Mouse (Mus musculus) forebrain, embryonic 14.5 days (tissue): Measurements from ENCODE around the gene Sh3glb1. TPM values are rescaled to one million over a fixed set of nuclear protein-coding genes. Genes with fewer than 3 reads are reported as not detected.

Experiments
- ATAC-seq: fragments of 200-750 bp; cut with Nextera tagmentation; 2 replicates; pipeline ENCODE4 v1.8.0; 2017; ENCODE audit warnings: mild to moderate bottlenecking, moderate library complexity
- DNase-seq: peaks from one replicate; pipeline ENCODE4 v3.0.0-alpha.2; 2015; ENCODE audit warnings: low spot score
- H3K27ac ChIP-seq: fragments of 300-500 bp; sonication (generic); 2 replicates; pipeline ENCODE4 v1.5.1; 2014; ENCODE audit warnings: low read depth, mild to moderate bottlenecking, control low read depth, low read length, moderate library complexity
- H3K27me3 ChIP-seq: fragments of 300-500 bp; sonication (generic); replicated peaks from 2 replicates; pipeline ENCODE4 v1.6.1; 2014; ENCODE audit warnings: low read length, control low read depth, mixed read lengths; ENCODE audit not compliant: control insufficient read depth, insufficient read depth
- H3K36me3 ChIP-seq: fragments of 300-500 bp; sonication (generic); 2 replicates; pipeline ENCODE4 v1.6.1; 2014; ENCODE audit warnings: low read length, control low read depth; ENCODE audit not compliant: control insufficient read depth, insufficient read depth
- H3K4me1 ChIP-seq: fragments of 300-500 bp; sonication (generic); 2 replicates; pipeline ENCODE4 v1.6.1; 2014; ENCODE audit warnings: antibody characterized with exemption, low read length, control low read depth; ENCODE audit not compliant: control insufficient read depth, insufficient read depth
- H3K4me2 ChIP-seq: fragments of 300-500 bp; sonication (generic); 2 replicates; pipeline ENCODE4 v1.6.1; 2014; ENCODE audit warnings: mild to moderate bottlenecking, control low read depth, low read length
- H3K4me3 ChIP-seq: fragments of 300-500 bp; sonication (generic); 2 replicates; pipeline ENCODE4 v1.5.1; 2014; ENCODE audit warnings: low read depth, low read length, control low read depth
- H3K9ac ChIP-seq: fragments of 300-500 bp; sonication (generic); 2 replicates; pipeline ENCODE4 v1.6.1; 2014; ENCODE audit warnings: mild to moderate bottlenecking, low read length, control low read depth, moderate library complexity
- H3K9me3 ChIP-seq: fragments of 300-500 bp; sonication (generic); replicated peaks from 2 replicates; pipeline ENCODE4 v1.6.1; 2016; ENCODE audit warnings: low read length, control low read depth, mixed read lengths; ENCODE audit not compliant: control insufficient read depth
- WGBS: fragments of 180-500 bp; shearing (Covaris S2); extraction: QIAGEN DNeasy Blood & Tissue Kit; methylation state at CpG from one replicate; pipeline ENCODE4 v1.1.7; 2014; 5-methylcytosine and 5-hydroxymethylcytosine counted together
- polyA plus RNA-seq: library from polyadenylated mRNA; unstranded; fragments of >200 nt; fragmentation: Nextera tagmentation; extraction: Ambion mirVana; gene quantifications from 2 replicates; pipeline ENCODE4 v1.2.1, GENCODE M21; 2014

Gene Sh3glb1
- polyA plus RNA-seq, 1 experiment from 2014 or later: 84.7 TPM

GRCm38 (mm10) chr3:144686146-144686545 lies 34.0 kb downstream of the Sh3glb1 start:
- H3K4me1 ChIP-seq: no peaks in the 10 kb centered on the region
- no peak overlapping the region for H3K4me2 ChIP-seq
- no peaks in the 10 kb centered on the region for H3K27me3 ChIP-seq
- ATAC-seq (no peak), DNase-seq (no peak)
- H3K9ac ChIP-seq: no peak overlapping the region
- no peak overlapping the region for H3K4me3 ChIP-seq
- no peak overlapping the region for H3K27ac ChIP-seq
- peaks cover 11% of the 10 kb centered on the region; the same call in 1 of the 2 replicates for H3K36me3 ChIP-seq
- 79% methylated on average over 5 of the region's 5 CpGs for WGBS
- no peaks in the 10 kb centered on the region for H3K9me3 ChIP-seq

GRCm38 (mm10) chr3:144683136-144683814 lies 36.9 kb downstream of the Sh3glb1 start:
- Histone ChIP-seq H3K4me2 (no peak overlapping the region), H3K9me3 (no peaks in the 10 kb centered on the region), H3K27ac (no peak overlapping the region), H3K36me3 (0 out of 2 replicates have a peak, but pooled peaks cover 3% of the 10 kb centered on the region), H3K4me3 (no peak overlapping the region), H3K27me3 (no peaks in the 10 kb centered on the region), H3K4me1 (no peaks in the 10 kb centered on the region), H3K9ac (no peak overlapping the region)
- DNase-seq: no peak
- no peak for ATAC-seq
- 94% methylated on average over 12 of the region's 12 CpGs for WGBS

DNA sequence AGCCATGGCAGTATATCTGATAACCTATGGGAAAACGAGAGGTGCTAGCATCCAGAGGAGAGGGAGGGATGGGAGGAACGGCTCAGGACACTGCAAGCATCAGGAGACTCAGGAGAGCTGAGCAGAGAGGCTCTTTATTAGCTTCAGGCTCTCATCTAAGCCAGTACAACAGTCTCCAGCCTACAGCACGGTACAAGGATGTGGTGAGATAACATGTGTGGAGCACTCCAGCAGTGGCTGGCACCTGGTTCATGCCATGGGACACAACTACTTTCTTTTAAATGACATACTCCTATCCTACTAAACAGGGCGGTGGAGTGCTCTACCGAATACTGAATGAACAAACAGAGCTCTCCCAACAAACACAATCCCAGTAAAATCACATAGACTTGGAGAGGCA lies 38.6 kb downstream of the Sh3glb1 start:
- WGBS: 87% methylated on average over 5 of the region's 5 CpGs
- 0 out of 2 replicates have a peak, but pooled peaks cover 2% of the 10 kb centered on the region for H3K36me3 ChIP-seq
- no peak overlapping the region for H3K4me2 ChIP-seq
- ATAC-seq (no peak), DNase-seq (no peak)
- no peaks in the 10 kb centered on the region for H3K27me3 ChIP-seq
- no peak overlapping the region for H3K4me3 ChIP-seq
- no peaks in the 10 kb centered on the region for H3K4me1 ChIP-seq
- no peak overlapping the region for H3K27ac ChIP-seq
- H3K9ac ChIP-seq: no peak overlapping the region
- H3K9me3 ChIP-seq: no peaks in the 10 kb centered on the region

DNA sequence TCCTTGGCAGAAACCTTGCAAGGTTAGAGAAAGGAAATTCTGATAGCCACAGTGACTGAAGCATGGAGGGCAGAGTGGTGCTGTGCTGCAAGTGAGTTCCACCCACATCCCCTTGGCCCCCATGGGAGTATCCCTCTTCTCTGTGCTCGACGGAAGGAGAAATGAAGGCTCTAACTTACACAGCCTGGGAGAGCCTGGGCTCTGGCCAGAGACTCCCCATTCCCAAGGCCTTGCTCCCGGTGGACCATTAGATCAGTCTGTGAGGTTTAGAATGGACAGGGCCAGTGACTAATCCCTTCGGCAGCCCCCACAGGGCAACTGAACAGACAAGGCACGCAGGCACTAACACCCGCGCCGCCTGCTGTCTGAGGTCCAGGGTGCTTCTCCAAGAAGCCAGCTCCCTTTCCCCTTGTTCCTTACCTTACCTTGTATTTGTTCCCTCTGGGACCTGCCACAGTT lies 40.4 kb downstream of the Sh3glb1 start:
- Histone ChIP-seq H3K9ac (no peak overlapping the region), H3K27ac (no peak overlapping the region), H3K36me3 (no peaks in the 10 kb centered on the region), H3K4me3 (no peak overlapping the region), H3K4me1 (no peaks in the 10 kb centered on the region), H3K9me3 (no peaks in the 10 kb centered on the region), H3K27me3 (no peaks in the 10 kb centered on the region), H3K4me2 (no peak overlapping the region)
- 90% methylated on average over 8 of the region's 8 CpGs for WGBS
- DNase-seq: no peak
- no peak for ATAC-seq

DNA sequence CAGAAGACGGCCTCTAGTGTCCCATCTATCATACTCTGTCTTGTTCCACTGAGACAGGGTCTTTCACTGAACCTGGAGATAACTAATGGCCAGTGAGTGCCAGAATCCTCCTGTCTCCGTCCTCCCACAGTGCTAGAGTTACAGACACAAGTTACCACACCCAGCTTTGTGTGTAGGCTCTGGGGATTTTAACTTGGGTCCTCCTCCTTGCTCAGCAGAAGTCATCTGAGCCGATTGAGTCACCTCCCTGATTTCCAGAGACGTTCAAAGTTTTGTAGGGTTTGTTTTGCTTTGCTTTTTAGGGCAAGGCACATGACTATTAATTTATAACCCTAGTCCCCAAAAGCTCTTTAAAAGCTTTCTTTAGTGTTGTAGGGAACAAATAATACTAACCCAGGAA lies 41.0 kb downstream of the Sh3glb1 start:
- Histone ChIP-seq H3K36me3 (no peaks in the 10 kb centered on the region), H3K4me3 (no peak overlapping the region), H3K4me1 (no peaks in the 10 kb centered on the region), H3K9ac (no peak overlapping the region), H3K27me3 (no peaks in the 10 kb centered on the region), H3K27ac (no peak overlapping the region), H3K9me3 (no peaks in the 10 kb centered on the region), H3K4me2 (no peak overlapping the region)
- WGBS: 78% methylated on average over 4 of the region's 4 CpGs
- no peak for ATAC-seq
- DNase-seq: no peak

DNA sequence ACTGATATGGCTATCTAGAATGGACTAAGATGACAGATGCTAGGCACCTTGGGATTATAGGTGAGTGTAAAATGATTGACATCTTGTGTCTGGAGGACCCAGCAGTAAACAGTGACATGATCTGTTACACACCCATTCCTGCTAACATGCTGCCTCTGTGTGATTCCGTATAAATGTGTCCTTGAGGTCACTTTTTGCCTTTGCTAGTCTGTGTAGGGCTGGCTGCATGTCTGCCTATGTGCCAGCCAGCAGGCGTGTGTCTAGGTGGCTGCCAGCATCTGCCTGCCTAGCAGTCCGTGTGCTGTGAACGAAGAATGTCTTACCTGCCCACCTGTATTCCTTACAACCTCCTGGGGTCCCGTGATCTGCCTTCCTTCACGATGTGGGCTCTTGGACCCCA lies 42.4 kb downstream of the Sh3glb1 start:
- 92% methylated on average over 6 of the region's 6 CpGs for WGBS
- Histone ChIP-seq H3K36me3 (no peaks in the 10 kb centered on the region), H3K9ac (no peak overlapping the region), H3K9me3 (no peaks in the 10 kb centered on the region), H3K27me3 (no peaks in the 10 kb centered on the region), H3K4me1 (no peaks in the 10 kb centered on the region), H3K27ac (no peak overlapping the region), H3K4me3 (no peak overlapping the region), H3K4me2 (no peak overlapping the region)
- DNase-seq (no peak), ATAC-seq (no peak)

DNA sequence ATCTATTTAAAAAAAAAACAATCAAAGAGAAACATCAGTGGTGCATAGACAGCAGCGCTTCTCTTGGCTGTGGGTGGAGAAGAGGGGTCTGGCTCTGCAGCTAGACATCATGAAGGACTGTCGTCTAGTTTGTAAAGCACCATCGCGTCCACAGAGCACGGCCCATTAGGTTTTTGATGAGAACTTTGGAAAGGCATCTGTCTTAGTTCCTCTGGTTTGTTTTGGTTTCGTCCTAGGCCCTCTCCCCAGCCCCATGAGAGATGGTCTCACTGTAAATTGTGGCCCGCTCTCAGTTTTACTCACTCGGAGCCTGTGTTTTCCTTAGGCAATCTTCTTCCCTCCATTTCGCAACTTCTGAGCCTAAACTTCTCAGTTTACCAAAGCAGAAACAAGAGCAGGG lies 43.9 kb downstream of the Sh3glb1 start:
- no peak overlapping the region for H3K4me2 ChIP-seq
- ATAC-seq: no peak

DNA sequence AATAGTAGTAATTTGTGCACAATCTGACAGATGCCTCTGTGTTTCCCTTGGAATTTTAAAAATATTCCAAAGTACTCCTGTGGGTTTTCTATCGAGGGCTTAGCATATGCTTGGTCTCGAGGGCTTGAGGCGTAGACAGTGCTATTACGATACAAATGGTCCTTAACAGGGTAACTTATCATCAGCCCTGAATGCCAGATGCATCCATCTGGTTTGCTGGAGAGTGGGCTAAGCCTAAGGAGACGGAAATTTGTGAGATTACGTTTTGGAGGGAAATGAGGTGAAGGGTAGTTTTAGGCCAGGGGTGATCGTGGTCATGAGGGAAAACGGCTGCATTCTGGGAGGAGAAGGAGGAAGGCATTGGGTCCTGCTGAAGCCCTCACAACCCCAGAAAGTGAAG lies 48.1 kb downstream of the Sh3glb1 start:
- Histone ChIP-seq H3K27me3 (no peaks in the 10 kb centered on the region), H3K9ac (no peak overlapping the region), H3K4me2 (no peak overlapping the region), H3K9me3 (no peaks in the 10 kb centered on the region), H3K4me3 (no peak overlapping the region), H3K4me1 (no peaks in the 10 kb centered on the region), H3K27ac (no peak overlapping the region), H3K36me3 (no peaks in the 10 kb centered on the region)
- 83% methylated on average over 8 of the region's 8 CpGs for WGBS
- ATAC-seq (no peak), DNase-seq (no peak)

More for the DNA sequence above, 43.9 kb downstream of the Sh3glb1 start:
- no peaks in the 10 kb centered on the region for H3K27me3 ChIP-seq
- DNase-seq: no peak
- H3K9me3 ChIP-seq: no peaks in the 10 kb centered on the region
- no peaks in the 10 kb centered on the region for H3K36me3 ChIP-seq
- 91% methylated on average over 9 of the region's 9 CpGs for WGBS
- no peak overlapping the region for H3K27ac ChIP-seq
- H3K4me3 ChIP-seq: no peak overlapping the region
- no peaks in the 10 kb centered on the region for H3K4me1 ChIP-seq
- H3K9ac ChIP-seq: no peak overlapping the region

DNA sequence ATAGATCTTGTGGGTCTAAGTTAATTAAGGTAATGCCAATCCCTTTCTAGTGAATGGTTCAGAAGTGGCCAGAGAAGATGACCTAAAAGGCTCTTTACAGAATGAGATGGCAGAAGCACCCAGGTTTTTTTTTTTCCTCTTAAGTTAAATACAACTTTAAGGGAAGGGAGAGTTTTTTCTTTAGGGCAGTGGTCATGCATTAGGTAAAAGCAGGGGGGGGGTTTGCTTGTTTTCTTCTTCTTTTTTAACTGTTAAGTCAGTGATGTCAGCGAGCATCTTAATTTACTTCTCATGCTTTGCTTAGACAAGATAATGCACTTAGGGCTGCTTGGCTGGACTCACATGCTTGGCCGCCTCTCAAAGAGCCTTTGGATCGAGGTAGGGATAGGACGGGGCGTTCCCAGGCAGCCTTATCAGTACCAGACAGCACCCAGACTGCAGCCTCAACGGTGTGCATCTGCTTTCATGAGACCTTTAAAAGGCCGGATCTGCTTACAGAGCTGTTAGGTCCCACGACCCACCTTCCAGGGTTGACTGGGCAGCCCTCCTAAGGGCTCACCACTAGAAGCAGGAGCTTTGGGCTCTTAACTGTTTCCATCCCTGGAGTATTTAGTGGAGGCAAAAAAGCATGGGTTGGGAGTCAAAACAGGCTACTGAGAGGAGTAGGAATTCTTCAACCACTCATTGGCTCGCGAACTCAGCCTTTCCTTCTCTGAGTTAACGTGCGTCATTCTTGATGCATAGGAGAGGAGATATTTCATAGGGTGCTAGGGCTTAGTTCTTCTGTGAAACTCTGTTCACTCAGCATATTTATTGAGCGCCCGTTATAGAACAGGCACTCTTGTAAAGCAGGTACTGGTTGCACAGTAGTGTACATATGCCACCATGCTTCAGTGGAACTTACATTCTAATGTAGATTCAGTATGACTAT lies 49.9 kb downstream of the Sh3glb1 start:
- Histone ChIP-seq H3K9me3 (no peaks in the 10 kb centered on the region), H3K27ac (no peak overlapping the region), H3K9ac (no peak overlapping the region), H3K36me3 (no peaks in the 10 kb centered on the region), H3K4me2 (no peak overlapping the region), H3K4me1 (no peaks in the 10 kb centered on the region), H3K27me3 (no peaks in the 10 kb centered on the region), H3K4me3 (no peak overlapping the region)
- 49% methylated on average over 14 of the region's 14 CpGs for WGBS
- ATAC-seq (no peak), DNase-seq (no peak)
